Mouse (Mus musculus) kidney, postnatal 0 days (tissue): Measurements from ENCODE around the gene Mob1b. TPM values are rescaled to one million over a fixed set of nuclear protein-coding genes. Genes with fewer than 3 reads are reported as not detected.

Source experiments
- ATAC-seq: fragments of 200-750 bp; cut with Nextera tagmentation; replicated peaks from 2 replicates; pipeline ENCODE4 v1.8.0; 2017; ENCODE audit warnings: low read depth, moderate number of reproducible peaks, moderate TSS enrichment, moderate library complexity; ENCODE audit not compliant: low FRiP score
- DNase-seq: peaks from one replicate; pipeline ENCODE4 v3.0.0-alpha.2; 2016; ENCODE audit warnings: low spot score
- H3K27ac ChIP-seq: fragments of 300-500 bp; sonication (generic); 2 replicates; pipeline ENCODE4 v1.5.1; 2014; ENCODE audit warnings: mild to moderate bottlenecking
- H3K27me3 ChIP-seq: fragments of 300-500 bp; sonication (generic); 2 replicates; pipeline ENCODE4 v1.6.1; 2014; ENCODE audit warnings: low read length, mixed read lengths; ENCODE audit not compliant: insufficient read depth
- H3K36me3 ChIP-seq: fragments of 300-500 bp; sonication (generic); 2 replicates; pipeline ENCODE4 v1.6.1; 2014; ENCODE audit warnings: low read length, mixed read lengths; ENCODE audit not compliant: insufficient read depth
- H3K4me1 ChIP-seq: fragments of 300-500 bp; sonication (generic); replicated peaks from 2 replicates; pipeline ENCODE4 v1.6.1; 2014; ENCODE audit warnings: antibody characterized with exemption, low read length, mixed read lengths; ENCODE audit not compliant: insufficient read depth
- H3K4me2 ChIP-seq: fragments of 300-500 bp; sonication (generic); 2 replicates; pipeline ENCODE4 v1.6.1; 2014; ENCODE audit warnings: mild to moderate bottlenecking, low read length, moderate library complexity, mixed read lengths
- H3K4me3 ChIP-seq: fragments of 300-500 bp; sonication (generic); replicated peaks from 2 replicates; pipeline ENCODE4 v1.5.1; 2014; ENCODE audit warnings: low read depth, low read length
- H3K9ac ChIP-seq: fragments of 300-500 bp; sonication (generic); 2 replicates; pipeline ENCODE4 v1.6.1; 2014; ENCODE audit warnings: low read depth, low read length
- H3K9me3 ChIP-seq: fragments of 300-500 bp; sonication (generic); replicated peaks from 2 replicates; pipeline ENCODE4 v1.6.1; 2016; ENCODE audit warnings: low read length, inconsistent platforms, mixed read lengths
- CTCF ChIP-seq: IDR thresholded peaks from 2 replicates; pipeline ENCODE4 v1.5.1; 2016; ENCODE audit warnings: antibody characterized with exemption, low read depth, mild to moderate bottlenecking, moderate library complexity
- WGBS: fragments of 180-500 bp; shearing (Covaris S2); extraction: QIAGEN DNeasy Blood & Tissue Kit; methylation state at CpG from one replicate; pipeline ENCODE4 v1.1.7; 2014; 5-methylcytosine and 5-hydroxymethylcytosine counted together
- polyA plus RNA-seq: library from polyadenylated mRNA; unstranded; fragments of >200 nt; fragmentation: Nextera tagmentation; extraction: Ambion mirVana; gene quantifications from 2 replicates; pipeline ENCODE4 v1.2.1, GENCODE M21; 2015

Mob1b gene
- polyA plus RNA-seq, 1 experiment from 2014 or later: 9.1 TPM

DNA sequence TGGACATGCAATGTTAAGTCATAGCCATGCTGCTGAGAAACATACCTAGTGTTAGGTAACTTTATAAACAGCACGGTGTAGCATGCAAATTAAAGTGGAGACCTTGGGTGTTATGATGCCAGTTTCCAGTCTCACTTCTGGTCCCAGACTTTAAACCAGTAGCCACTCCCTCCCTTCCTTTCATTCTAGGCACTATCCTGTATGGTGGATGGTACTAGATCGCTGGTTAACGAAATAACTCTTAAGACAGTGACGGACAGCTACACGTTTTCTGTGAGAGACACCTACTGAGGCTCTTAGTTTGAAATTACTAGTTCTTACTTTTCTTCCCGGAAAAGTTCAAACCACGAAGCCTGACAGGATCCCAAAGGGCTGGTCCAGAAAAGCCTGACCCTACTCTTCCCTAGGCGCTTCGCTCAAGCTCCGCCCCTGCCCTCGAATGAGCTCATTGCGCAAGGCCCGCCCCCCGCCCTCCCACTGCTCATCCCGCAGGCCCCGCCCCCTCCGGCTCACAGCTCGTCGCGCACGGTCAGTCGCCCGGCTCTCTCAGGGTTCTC, 43.9 kb downstream of the Mob1b start:
- Histone ChIP-seq H3K27ac (no peak overlapping the region), H3K27me3 (no peaks in the 10 kb centered on the region), H3K4me2 (peak overlapping the region; percentile 81), H3K4me1 (no peaks in the 10 kb centered on the region), H3K4me3 (peak overlapping the region; percentile 73), H3K9ac (peak overlapping the region; percentile 50; the same call in 1 of the 2 replicates), H3K9me3 (no peaks in the 10 kb centered on the region), H3K36me3 (0 out of 2 replicates have a peak, but pooled peaks cover 1% of the 10 kb centered on the region)
- WGBS: under 1% methylated on average over 23 of the region's 23 CpGs
- ATAC-seq: peak; percentile 41
- no peak for DNase-seq
- no peak for TF ChIP-seq CTCF

- WGBS: under 1% methylated on average over 50 of the region's 51 CpGs
- TF ChIP-seq CTCF: 0 out of 2 replicates have a peak, but pooled peaks have one; percentile 12
- H3K4me2 ChIP-seq: peak within 1 kb of the TSS; percentile 81
These were observed 44.4 kb downstream of the Mob1b start, which contains the start of gene Dck for GRCm38 (mm10) chr5:88764987-88765481. TSS of gene Dck (plus strand) at chr5:88764996.

DNA sequence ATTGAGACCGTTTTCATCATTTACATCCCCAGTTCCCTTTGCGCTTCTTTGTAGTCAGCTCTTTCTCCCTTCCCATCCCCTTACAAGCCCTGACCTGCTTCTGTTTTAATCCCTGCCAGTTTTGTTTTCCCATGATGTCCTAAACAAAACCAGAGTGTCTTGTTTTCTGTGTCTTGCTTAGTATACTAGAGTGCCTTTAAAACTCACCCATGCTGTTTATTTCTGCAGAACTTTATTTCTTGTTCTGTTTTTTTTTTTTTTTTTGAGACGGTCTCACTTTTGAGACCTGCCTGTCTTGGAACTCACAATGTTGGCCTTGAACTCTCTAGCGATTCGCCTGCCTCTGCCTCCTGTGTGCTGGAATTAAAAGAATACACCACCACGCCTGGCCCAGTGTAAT, 44.9 kb downstream of the Mob1b start:
- H3K9me3 ChIP-seq: no peaks in the 10 kb centered on the region
- H3K4me3 ChIP-seq: peak overlapping the region; percentile 73
- H3K4me2 ChIP-seq: peak overlapping the region; percentile 81
- H3K27me3 ChIP-seq: no peaks in the 10 kb centered on the region
- H3K27ac ChIP-seq: peak overlapping the region; percentile 72; the same call in 1 of the 2 replicates
- no peak for DNase-seq
- no peak for TF ChIP-seq CTCF
- H3K9ac ChIP-seq: peak overlapping the region; percentile 79
- H3K4me1 ChIP-seq: no peaks in the 10 kb centered on the region
- 13% methylated on average over 6 of the region's 6 CpGs for WGBS
- H3K36me3 ChIP-seq: 0 out of 2 replicates have a peak, but pooled peaks cover 3% of the 10 kb centered on the region
- no peak for ATAC-seq

More at GRCm38 (mm10) chr5:88764987-88765481, 44.4 kb downstream of the Mob1b start, which contains the start of gene Dck:
- H3K36me3 ChIP-seq: 0 out of 2 replicates have a peak, but pooled peaks cover 3% of the 10 kb centered on the region
- H3K27ac ChIP-seq: peak within 1 kb of the TSS; percentile 72
- ATAC-seq (peak; percentile 100), DNase-seq (peak; percentile 100)
- peak within 1 kb of the TSS; percentile 73 for H3K4me3 ChIP-seq
- H3K4me1 ChIP-seq: no peaks in the 10 kb centered on the region
- no peaks in the 10 kb centered on the region for H3K27me3 ChIP-seq
- peak within 1 kb of the TSS; percentile 79 for H3K9ac ChIP-seq
- H3K9me3 ChIP-seq: no peaks in the 10 kb centered on the region

DNA sequence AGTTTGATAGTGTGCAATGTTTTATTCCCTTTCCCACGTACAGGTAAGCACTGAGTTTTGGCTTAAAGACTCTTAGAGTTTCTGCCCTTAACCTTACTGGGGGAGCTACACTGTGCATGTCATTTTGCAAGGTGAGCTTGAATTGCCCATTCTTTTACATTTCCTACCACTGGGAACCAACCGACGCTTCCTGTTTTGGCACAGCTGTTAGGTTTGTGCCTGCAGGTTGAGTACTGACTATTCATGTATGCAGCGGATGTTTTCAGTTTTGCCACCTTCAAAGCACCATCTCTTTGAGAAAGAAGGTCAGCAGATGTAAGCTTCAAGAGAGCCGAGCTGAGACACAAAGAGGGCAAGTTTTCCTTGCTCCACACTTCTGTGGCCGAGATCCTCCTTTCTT, 45.5 kb downstream of the Mob1b start:
- TF ChIP-seq CTCF: no peak
- Histone ChIP-seq H3K27me3 (no peaks in the 10 kb centered on the region), H3K4me3 (no peak overlapping the region; the same call in 1 of the 2 replicates), H3K9me3 (no peaks in the 10 kb centered on the region), H3K9ac (no peak overlapping the region), H3K4me2 (peak overlapping the region; percentile 81; the same call in 1 of the 2 replicates), H3K36me3 (0 out of 2 replicates have a peak, but pooled peaks cover 3% of the 10 kb centered on the region), H3K27ac (no peak overlapping the region), H3K4me1 (no peaks in the 10 kb centered on the region)
- no peak for DNase-seq
- WGBS: 54% methylated on average over 6 of the region's 6 CpGs
- ATAC-seq: no peak

GRCm38 (mm10) chr5:88766863-88767262, 46.2 kb downstream of the Mob1b start:
- no peaks in the 10 kb centered on the region for H3K9me3 ChIP-seq
- no peak overlapping the region for H3K4me3 ChIP-seq
- H3K4me2 ChIP-seq: no peak overlapping the region
- ATAC-seq (no peak), DNase-seq (no peak)
- peaks cover 5% of the 10 kb centered on the region; the same call in 1 of the 2 replicates for H3K36me3 ChIP-seq
- 92% methylated on average over 5 of the region's 5 CpGs for WGBS
- no peaks in the 10 kb centered on the region for H3K27me3 ChIP-seq
- no peak overlapping the region for H3K27ac ChIP-seq
- no peak overlapping the region for H3K9ac ChIP-seq
- no peaks in the 10 kb centered on the region for H3K4me1 ChIP-seq
- TF ChIP-seq CTCF: no peak

DNA sequence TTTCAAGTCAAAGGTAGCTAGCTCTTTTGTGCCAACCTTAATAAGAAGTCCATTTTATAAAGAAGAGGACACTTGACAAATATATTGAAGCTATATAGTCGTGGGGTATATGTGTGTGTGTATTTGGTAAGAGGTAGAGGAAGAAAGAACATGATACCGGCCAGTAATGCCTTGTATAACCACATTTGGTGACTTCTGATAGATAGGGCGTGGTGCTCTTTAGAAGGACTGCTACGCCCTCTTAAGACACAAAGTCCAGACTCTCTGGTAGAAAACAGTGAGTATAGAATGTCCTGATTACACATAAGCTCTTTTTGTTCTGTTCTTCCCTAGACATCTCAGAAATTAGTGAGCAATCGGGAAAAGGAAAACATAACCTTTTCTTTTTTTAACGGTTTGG, 47.5 kb downstream of the Mob1b start:
- DNase-seq: no peak
- no peaks in the 10 kb centered on the region for H3K27me3 ChIP-seq
- H3K27ac ChIP-seq: no peak overlapping the region
- TF ChIP-seq CTCF: no peak
- H3K9ac ChIP-seq: no peak overlapping the region
- peaks cover 13% of the 10 kb centered on the region for H3K36me3 ChIP-seq
- H3K4me2 ChIP-seq: no peak overlapping the region
- no peak overlapping the region for H3K4me3 ChIP-seq
- no peaks in the 10 kb centered on the region for H3K4me1 ChIP-seq
- ATAC-seq: no peak
- no peaks in the 10 kb centered on the region for H3K9me3 ChIP-seq
- WGBS: 88% methylated on average over 6 of the region's 6 CpGs
